Mouse (Mus musculus) myocyte (in vitro differentiated cells): ENCODE measurements around the gene Tll2. TPM values are rescaled to one million over a fixed set of nuclear protein-coding genes. Genes with fewer than 3 reads are reported as not detected.

Experiments
- H3K27me3 ChIP-seq: one replicate; pipeline ENCODE4 v1.6.1; 2011; ENCODE audit not compliant: control insufficient read depth, insufficient read depth, insufficient read length
- H3K36me3 ChIP-seq: one replicate; pipeline ENCODE4 v1.6.1; 2011; ENCODE audit not compliant: control insufficient read depth, insufficient read depth
- H3K4me2 ChIP-seq: one replicate; pipeline ENCODE4 v1.6.1; 2011; ENCODE audit warnings: low read depth, control low read depth
- H3K4me3 ChIP-seq: one replicate; pipeline ENCODE4 v1.5.1; 2011; ENCODE audit warnings: mild to moderate bottlenecking, control low read depth, moderate library complexity
- H3K79me2 ChIP-seq: one replicate; pipeline ENCODE4 v1.6.1; 2011; ENCODE audit not compliant: control insufficient read depth, insufficient read depth
- H3ac ChIP-seq: one replicate; pipeline ENCODE4 v1.6.1; 2011; ENCODE audit not compliant: control insufficient read depth, insufficient read length
- CEBPB ChIP-seq: IDR thresholded peaks from 2 replicates; pipeline ENCODE4 v1.6.1; 2011; ENCODE audit warnings: mild to moderate bottlenecking, moderate library complexity; ENCODE audit not compliant: poor library complexity, insufficient read depth, severe bottlenecking
- E2F4 ChIP-seq: IDR thresholded peaks from one replicate; pipeline ENCODE4 v1.6.1; 2011; ENCODE audit warnings: mild to moderate bottlenecking, control low read depth, moderate library complexity; ENCODE audit not compliant: insufficient read depth
- MAX ChIP-seq: IDR thresholded peaks from one replicate; pipeline ENCODE4 v1.6.1; 2011; ENCODE audit warnings: low read depth, mild to moderate bottlenecking, control low read depth
- MYOD1 ChIP-seq, 3 experiments: IDR thresholded peaks; one replicate each; pipeline ENCODE4 v1.6.1; 2011; ENCODE audit warnings: control low read depth in 2 of 3, low read depth in 2 of 3, mild to moderate bottlenecking in 2 of 3, moderate library complexity in 1 of 3; ENCODE audit not compliant: insufficient read length in 2 of 3, control insufficient read depth in 1 of 3
- MYOG ChIP-seq, 3 experiments: IDR thresholded peaks; one replicate each; pipeline ENCODE4 v1.6.1; 2011; ENCODE audit warnings: control low read depth in 2 of 3, low read depth in 2 of 3, mild to moderate bottlenecking in 2 of 3; ENCODE audit not compliant: insufficient read length in 2 of 3, control insufficient read depth in 1 of 3, insufficient read depth in 1 of 3
- POLR2A ChIP-seq: IDR thresholded peaks from one replicate; pipeline ENCODE4 v1.6.1; 2011; ENCODE audit warnings: low read depth, mild to moderate bottlenecking, control low read depth, moderate library complexity; ENCODE audit not compliant: insufficient read length
- POLR2AphosphoS2 ChIP-seq: IDR thresholded peaks from one replicate; pipeline ENCODE4 v1.6.1; 2011; ENCODE audit warnings: low read depth, control low read depth; ENCODE audit not compliant: insufficient read length
- REST ChIP-seq: IDR thresholded peaks from one replicate; pipeline ENCODE4 v1.6.1; 2011; ENCODE audit warnings: mild to moderate bottlenecking, control low read depth, moderate library complexity; ENCODE audit not compliant: insufficient read depth, insufficient read length
- SRF ChIP-seq: IDR thresholded peaks from one replicate; pipeline ENCODE4 v1.6.1; 2011; ENCODE audit warnings: low read depth; ENCODE audit not compliant: control insufficient read depth, insufficient read length
- TCF12 ChIP-seq: IDR thresholded peaks from one replicate; pipeline ENCODE4 v1.6.1; 2011; ENCODE audit warnings: mild to moderate bottlenecking, control low read depth; ENCODE audit not compliant: poor library complexity, insufficient read depth, severe bottlenecking
- TCF3 ChIP-seq: IDR thresholded peaks from one replicate; pipeline ENCODE4 v1.6.1; 2011; ENCODE audit warnings: low read depth, control low read depth; ENCODE audit not compliant: insufficient read length
- USF1 ChIP-seq: IDR thresholded peaks from one replicate; pipeline ENCODE4 v1.6.1; 2011; ENCODE audit warnings: low read depth, mild to moderate bottlenecking, control low read depth, moderate library complexity
- polyA plus RNA-seq: library from polyadenylated mRNA; unstranded; fragments of >200 nt; fragmentation: generic; extraction: Trizol; gene quantifications from one replicate; pipeline ENCODE4 v1.2.1, GENCODE M21; 2012; ENCODE audit warnings: missing spikeins

Tll2 gene
- polyA plus RNA-seq, 1 experiment = not detected

DNA sequence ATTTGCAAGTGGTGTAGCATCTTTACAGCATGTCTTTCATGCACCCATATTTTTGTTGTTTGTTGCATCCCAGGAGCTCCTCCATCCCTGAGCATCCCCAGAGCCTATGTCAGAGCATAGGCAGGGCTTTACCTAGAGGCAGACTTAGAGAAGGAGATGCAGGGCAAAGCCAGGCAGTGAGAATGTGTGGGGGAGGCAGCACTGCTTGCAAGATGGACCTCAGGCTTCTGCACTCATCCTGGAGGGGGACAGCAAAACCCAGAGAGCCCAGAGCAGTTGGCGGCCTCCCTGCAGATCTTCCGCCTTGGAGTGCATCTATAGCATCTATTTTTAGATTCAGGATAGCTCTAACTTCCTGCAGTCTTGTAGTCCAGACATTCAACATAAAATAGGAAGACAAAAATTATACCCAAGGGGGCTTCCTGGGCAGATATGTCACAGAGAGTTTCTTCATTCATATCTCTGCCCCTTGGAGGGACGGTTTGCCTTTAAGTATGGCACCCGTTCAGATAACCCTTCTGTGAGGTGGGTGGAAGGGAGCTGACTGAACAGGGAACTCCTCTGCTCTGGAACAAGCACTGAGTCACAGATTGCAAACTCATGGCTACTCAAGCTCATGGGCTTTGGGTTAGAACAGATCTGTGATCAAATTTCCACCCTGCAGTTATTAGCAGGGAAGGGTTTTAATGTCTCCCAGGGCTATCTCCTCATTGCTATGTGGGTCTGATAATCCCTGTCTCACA, 170.7 kb downstream of the Tll2 start:
- TF ChIP-seq POLR2A = no peak
- no peak for TF ChIP-seq REST
- no peak for TF ChIP-seq E2F4
- TF ChIP-seq TCF3 = no peak
- TF ChIP-seq MYOG (IDR thresholded peaks at IDR 0.05; ENCODE audit: control insufficient read depth in 1 of 3, insufficient read depth in 1 of 3, insufficient read length in 2 of 3, low read depth in 2 of 3) = no peak
- TF ChIP-seq MAX = no peak
- no peak for TF ChIP-seq TCF12
- TF ChIP-seq MYOD1 (IDR thresholded peaks at IDR 0.05; ENCODE audit: control insufficient read depth in 1 of 3, insufficient read length in 2 of 3, low read depth in 2 of 3) = no peak
- no peak for TF ChIP-seq POLR2AphosphoS2
- no peak for TF ChIP-seq USF1
- TF ChIP-seq CEBPB = no peak
- TF ChIP-seq SRF = no peak
- Histone ChIP-seq H3K79me2 (no peaks in the 10 kb centered on the region), H3ac (no peak overlapping the region), H3K4me2 (no peak overlapping the region), H3K4me3 (no peak overlapping the region), H3K27me3 (peaks cover 6% of the 10 kb centered on the region), H3K36me3 (no peaks in the 10 kb centered on the region)

Other genes with a start within 250 kb of the Tll2 start
- gene Blnk, start 212.3 kb downstream of the Tll2 start, polyA plus RNA-seq = 3.3 TPM
- 0.02 TPM for gene Dntt, start 177.6 kb downstream of the Tll2 start, polyA plus RNA-seq
- not detected for gene Opalin, start 129.7 kb downstream of the Tll2 start, polyA plus RNA-seq
- 45.5 TPM for gene Tm9sf3, start 57.2 kb upstream of the Tll2 start, polyA plus RNA-seq
- not detected for gene Pik3ap1, start 178.3 kb upstream of the Tll2 start, polyA plus RNA-seq